Mouse (Mus musculus) erythroblast, embryonic 14.5 days (primary cell): ENCODE results near the gene Wdr18. TPM values are rescaled to one million over a fixed set of nuclear protein-coding genes. Genes with fewer than 3 reads are reported as not detected.

Experiments used
- H3K27me3 ChIP-seq: 2 replicates; pipeline ENCODE4 v1.6.1; 2012; ENCODE audit warnings: inconsistent platforms; ENCODE audit not compliant: control insufficient read depth
- H3K36me3 ChIP-seq: 2 replicates; pipeline ENCODE4 v1.6.1; 2012; ENCODE audit warnings: mild to moderate bottlenecking, inconsistent platforms; ENCODE audit not compliant: control insufficient read depth
- H3K4me1 ChIP-seq: 2 replicates; pipeline ENCODE4 v1.6.1; 2012; ENCODE audit warnings: inconsistent platforms; ENCODE audit not compliant: control insufficient read depth
- H3K4me3 ChIP-seq: replicated peaks from 2 replicates; pipeline ENCODE3; 2012; ENCODE audit warnings: moderate library complexity, mild to moderate bottlenecking, inconsistent platforms
- H3K9me3 ChIP-seq: 2 replicates; pipeline ENCODE4 v1.6.1; 2012; ENCODE audit warnings: low read length, inconsistent platforms, mixed read lengths; ENCODE audit not compliant: control insufficient read depth
- GATA1 ChIP-seq: IDR thresholded peaks from 2 replicates; pipeline ENCODE4 v1.6.1; 2012; ENCODE audit warnings: low read length, inconsistent platforms, mixed read lengths
- TAL1 ChIP-seq: IDR thresholded peaks from 3 replicates; pipeline ENCODE4 v1.6.1; 2012; ENCODE audit warnings: low read length, inconsistent platforms, mixed read lengths
- polyA plus RNA-seq: library from polyadenylated mRNA; stranded (reverse); fragments of >175 nt; gene quantifications from 2 replicates; pipeline ENCODE4 v1.2.3, GENCODE M21; 2012

The Wdr18 gene
- polyA plus RNA-seq, 1 experiment = 4.4 TPM

- peaks cover 49% of the 10 kb centered on the region for H3K36me3 ChIP-seq
Observed at GRCm38 (mm10) chr10:79970415-79971182, 10.6 kb downstream of the Wdr18 start, which contains the start of gene Grin3b. Grin3b (plus strand) TSS chr10:79970715.

GRCm38 (mm10) chr10:79971183-79971497 lies 11.2 kb downstream of the Wdr18 start:
- no peak for TF ChIP-seq GATA1
- no peak for TF ChIP-seq TAL1
- peaks cover 49% of the 10 kb centered on the region for H3K36me3 ChIP-seq
- H3K27me3 ChIP-seq = peaks cover 54% of the 10 kb centered on the region
- peaks cover 8% of the 10 kb centered on the region for H3K4me1 ChIP-seq
- H3K9me3 ChIP-seq = peaks cover 39% of the 10 kb centered on the region
- H3K4me3 ChIP-seq = no peak overlapping the region

More at GRCm38 (mm10) chr10:79970415-79971182, 10.6 kb downstream of the Wdr18 start, which contains the start of gene Grin3b:
- Histone ChIP-seq H3K27me3 (peaks cover 52% of the 10 kb centered on the region), H3K4me3 (no peak within 1 kb of the TSS), H3K4me1 (peaks cover 7% of the 10 kb centered on the region), H3K9me3 (peaks cover 33% of the 10 kb centered on the region)
- TF ChIP-seq TAL1 (no peak), GATA1 (no peak)

- peaks cover 49% of the 10 kb centered on the region for H3K36me3 ChIP-seq
- H3K27me3 ChIP-seq = peaks cover 66% of the 10 kb centered on the region
- peaks cover 8% of the 10 kb centered on the region for H3K4me1 ChIP-seq
- H3K4me3 ChIP-seq = no peak overlapping the region
- H3K9me3 ChIP-seq = peaks cover 56% of the 10 kb centered on the region
- no peak for TF ChIP-seq TAL1
- no peak for TF ChIP-seq GATA1
Observed at GRCm38 (mm10) chr10:79972831-79973230, 12.9 kb downstream of the Wdr18 start.

- peaks cover 68% of the 10 kb centered on the region for H3K9me3 ChIP-seq
Observed at GRCm38 (mm10) chr10:79974087-79974486, 14.1 kb downstream of the Wdr18 start.

GRCm38 (mm10) chr10:79974668-79975067 lies 14.7 kb downstream of the Wdr18 start:
- no peak for TF ChIP-seq TAL1
- TF ChIP-seq GATA1 = no peak
- H3K4me3 ChIP-seq = no peak overlapping the region
- peaks cover 58% of the 10 kb centered on the region for H3K27me3 ChIP-seq
- H3K4me1 ChIP-seq = peaks cover 11% of the 10 kb centered on the region
- H3K9me3 ChIP-seq = peaks cover 72% of the 10 kb centered on the region
- peaks cover 61% of the 10 kb centered on the region for H3K36me3 ChIP-seq

More at GRCm38 (mm10) chr10:79974087-79974486, 14.1 kb downstream of the Wdr18 start:
- TF ChIP-seq TAL1 (no peak), GATA1 (no peak)
- no peak overlapping the region for H3K4me3 ChIP-seq
- peaks cover 55% of the 10 kb centered on the region for H3K36me3 ChIP-seq
- peaks cover 64% of the 10 kb centered on the region for H3K27me3 ChIP-seq
- peaks cover 8% of the 10 kb centered on the region for H3K4me1 ChIP-seq

GRCm38 (mm10) chr10:79976071-79976721 lies 16.2 kb downstream of the Wdr18 start:
- Histone ChIP-seq H3K9me3 (peaks cover 69% of the 10 kb centered on the region), H3K4me1 (peaks cover 16% of the 10 kb centered on the region), H3K36me3 (peaks cover 76% of the 10 kb centered on the region), H3K4me3 (no peak overlapping the region), H3K27me3 (peaks cover 44% of the 10 kb centered on the region)
- no peak for TF ChIP-seq TAL1
- no peak for TF ChIP-seq GATA1

- Histone ChIP-seq H3K36me3 (peaks cover 81% of the 10 kb centered on the region), H3K9me3 (peaks cover 69% of the 10 kb centered on the region), H3K27me3 (peaks cover 39% of the 10 kb centered on the region), H3K4me1 (peaks cover 21% of the 10 kb centered on the region), H3K4me3 (no peak overlapping the region)
- no peak for TF ChIP-seq TAL1
- no peak for TF ChIP-seq GATA1
Observed at GRCm38 (mm10) chr10:79976722-79977107, 16.8 kb downstream of the Wdr18 start.

- peaks cover 33% of the 10 kb centered on the region for H3K27me3 ChIP-seq
- H3K4me1 ChIP-seq = peaks cover 25% of the 10 kb centered on the region
- TF ChIP-seq GATA1 = no peak
- TF ChIP-seq TAL1 = no peak
- H3K36me3 ChIP-seq = peaks cover 85% of the 10 kb centered on the region
- H3K9me3 ChIP-seq = peaks cover 69% of the 10 kb centered on the region
- no peak overlapping the region for H3K4me3 ChIP-seq
Observed at GRCm38 (mm10) chr10:79977324-79977723, 17.4 kb downstream of the Wdr18 start.

- no peak overlapping the region for H3K4me3 ChIP-seq
- TF ChIP-seq TAL1 (no peak), GATA1 (no peak)
- H3K36me3 ChIP-seq = peaks cover 91% of the 10 kb centered on the region
Observed at GRCm38 (mm10) chr10:79978061-79978460, 18.1 kb downstream of the Wdr18 start.

More at GRCm38 (mm10) chr10:79978061-79978460, 18.1 kb downstream of the Wdr18 start:
- Histone ChIP-seq H3K4me1 (peaks cover 30% of the 10 kb centered on the region), H3K27me3 (peaks cover 25% of the 10 kb centered on the region), H3K9me3 (peaks cover 64% of the 10 kb centered on the region)
